Mouse (Mus musculus): ENCODE measurements around the gene Sergef. TPM values are rescaled to one million over a fixed set of nuclear protein-coding genes. Genes with fewer than 3 reads are reported as not detected.

Gene Sergef
- polyA plus RNA-seq, 1 experiment, result 7.5 TPM

DNA sequence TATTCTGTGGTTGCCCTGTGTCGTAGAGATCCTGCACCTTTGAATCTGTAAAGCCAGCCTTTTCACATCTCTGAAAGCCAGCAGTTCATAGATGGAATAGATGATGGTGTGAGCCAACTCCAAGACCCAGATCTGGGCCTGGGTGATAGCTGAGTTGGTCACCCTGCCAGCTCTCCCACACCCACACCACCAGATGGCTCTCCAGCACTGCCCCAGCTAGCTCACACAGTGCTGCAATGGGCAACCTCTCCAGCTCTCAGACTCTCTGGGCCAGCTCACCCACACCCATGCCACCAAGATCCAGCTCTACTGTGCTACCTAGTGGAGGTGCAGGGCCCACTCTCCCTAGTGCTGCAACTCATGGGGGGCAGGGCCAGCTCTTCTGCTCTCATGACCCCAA is 3.6 kb upstream of the Sergef start:
- Histone ChIP-seq H3K4me3 (ENCODE audit: low read depth, low read length) (no peak overlapping the region), H3K27ac (ENCODE audit: insufficient read depth, low read depth, low read length) (no peak overlapping the region), H3K36me3 (ENCODE audit: control insufficient read depth, insufficient read depth, low read length) (no peaks in the 10 kb centered on the region), H3K4me1 (ENCODE audit: control insufficient read depth, insufficient read depth, insufficient read length, low read length) (peaks cover 7% of the 10 kb centered on the region; the same call in 1 of the 2 replicates), H3K27me3 (ENCODE audit: control insufficient read depth, insufficient read depth, low read length) (no peaks in the 10 kb centered on the region)
- TF ChIP-seq CTCF (IDR thresholded peaks at IDR 0.05; ENCODE audit: extremely low read depth, insufficient read length, insufficient replicate concordance, low read depth, low read length) (no peak), POLR2A (IDR thresholded peaks at IDR 0.05; ENCODE audit: low read depth, low read length) (no peak)
- WGBS, result 78% methylated on average over 1 of the region's 1 CpGs

DNA sequence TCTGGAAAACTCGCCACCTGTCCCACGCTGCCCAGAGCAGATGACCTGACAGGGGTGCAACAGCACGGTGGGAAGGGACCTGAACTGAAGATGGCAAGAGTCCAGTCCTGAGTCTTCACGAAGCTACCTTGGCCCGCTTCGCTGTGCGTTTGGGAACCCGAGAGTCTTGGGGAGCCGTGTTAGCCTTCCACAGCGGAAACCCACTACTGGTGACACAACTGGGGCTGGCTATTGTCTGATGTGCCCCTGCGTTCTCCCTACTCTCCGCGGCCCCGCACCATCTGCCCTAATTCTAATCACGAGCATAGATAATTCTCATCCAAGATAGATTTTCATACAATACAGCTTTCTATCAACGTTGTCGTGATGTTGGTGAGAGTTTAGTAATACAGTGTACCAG is 455 bp upstream of the Sergef start:
- H3K27ac ChIP-seq (ENCODE audit: insufficient read depth, low read depth, low read length), result no peak overlapping the region
- H3K27me3 ChIP-seq (ENCODE audit: control insufficient read depth, insufficient read depth, low read length), result no peaks in the 10 kb centered on the region
- no peak for TF ChIP-seq CTCF (IDR thresholded peaks at IDR 0.05; ENCODE audit: extremely low read depth, insufficient read length, insufficient replicate concordance, low read depth, low read length)
- TF ChIP-seq POLR2A (IDR thresholded peaks at IDR 0.05; ENCODE audit: low read depth, low read length), result no peak
- WGBS, result 9% methylated on average over 17 of the region's 17 CpGs
- no peaks in the 10 kb centered on the region for H3K36me3 ChIP-seq (ENCODE audit: control insufficient read depth, insufficient read depth, low read length)
- H3K4me1 ChIP-seq (ENCODE audit: control insufficient read depth, insufficient read depth, insufficient read length, low read length), result peaks cover 7% of the 10 kb centered on the region; the same call in 1 of the 2 replicates
- H3K4me3 ChIP-seq (ENCODE audit: low read depth, low read length), result peak overlapping the region; percentile 76

DNA sequence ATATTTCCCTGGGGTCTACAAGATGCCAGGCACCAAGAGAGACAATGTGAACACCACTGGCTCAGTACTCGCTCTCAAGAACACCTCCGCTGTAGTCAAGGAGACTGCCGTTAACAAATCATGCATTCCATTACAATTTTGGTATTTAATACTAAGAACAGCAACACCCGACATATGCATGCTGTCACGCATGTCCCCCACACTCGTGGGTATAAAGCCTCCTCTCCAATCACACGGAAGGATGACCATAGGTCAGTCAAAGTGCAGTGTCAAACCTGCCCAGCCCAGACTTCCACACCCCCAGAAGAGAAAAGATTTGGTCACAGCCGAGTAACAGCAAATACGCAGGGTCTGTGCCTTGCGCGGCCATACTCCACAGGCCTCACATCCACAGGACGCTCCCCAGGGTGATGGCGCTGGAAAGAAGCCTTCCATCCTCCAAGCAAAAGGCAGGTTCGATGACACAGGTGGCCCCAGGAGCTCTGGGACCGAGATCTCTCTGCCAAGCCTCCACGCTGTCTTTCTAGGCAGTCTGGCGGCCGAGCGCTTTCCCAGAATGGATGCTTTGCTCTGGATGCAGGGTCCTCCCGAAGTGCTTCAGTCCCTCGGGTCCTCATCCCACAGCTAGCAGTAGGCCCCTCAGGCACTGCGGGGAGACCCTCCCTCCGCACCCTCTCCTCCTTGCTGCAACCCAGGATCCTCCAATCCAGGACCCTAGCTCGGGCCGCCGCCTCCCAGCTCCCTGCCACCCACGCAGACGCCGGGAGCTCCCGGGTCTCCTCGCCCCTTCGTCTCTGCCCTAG is 517 bp downstream of the Sergef start:
- no peak overlapping the region for H3K27ac ChIP-seq (ENCODE audit: insufficient read depth, low read depth, low read length)
- no peaks in the 10 kb centered on the region for H3K36me3 ChIP-seq (ENCODE audit: control insufficient read depth, insufficient read depth, low read length)
- peak overlapping the region; percentile 76 for H3K4me3 ChIP-seq (ENCODE audit: low read depth, low read length)
- H3K4me1 ChIP-seq (ENCODE audit: control insufficient read depth, insufficient read depth, insufficient read length, low read length), result peaks cover 7% of the 10 kb centered on the region; the same call in 1 of the 2 replicates
- TF ChIP-seq POLR2A (IDR thresholded peaks at IDR 0.05; ENCODE audit: low read depth, low read length) (no peak), CTCF (IDR thresholded peaks at IDR 0.05; ENCODE audit: extremely low read depth, insufficient read length, insufficient replicate concordance, low read depth, low read length) (no peak)
- H3K27me3 ChIP-seq (ENCODE audit: control insufficient read depth, insufficient read depth, low read length), result no peaks in the 10 kb centered on the region
- WGBS, result 14% methylated on average over 32 of the region's 32 CpGs

DNA sequence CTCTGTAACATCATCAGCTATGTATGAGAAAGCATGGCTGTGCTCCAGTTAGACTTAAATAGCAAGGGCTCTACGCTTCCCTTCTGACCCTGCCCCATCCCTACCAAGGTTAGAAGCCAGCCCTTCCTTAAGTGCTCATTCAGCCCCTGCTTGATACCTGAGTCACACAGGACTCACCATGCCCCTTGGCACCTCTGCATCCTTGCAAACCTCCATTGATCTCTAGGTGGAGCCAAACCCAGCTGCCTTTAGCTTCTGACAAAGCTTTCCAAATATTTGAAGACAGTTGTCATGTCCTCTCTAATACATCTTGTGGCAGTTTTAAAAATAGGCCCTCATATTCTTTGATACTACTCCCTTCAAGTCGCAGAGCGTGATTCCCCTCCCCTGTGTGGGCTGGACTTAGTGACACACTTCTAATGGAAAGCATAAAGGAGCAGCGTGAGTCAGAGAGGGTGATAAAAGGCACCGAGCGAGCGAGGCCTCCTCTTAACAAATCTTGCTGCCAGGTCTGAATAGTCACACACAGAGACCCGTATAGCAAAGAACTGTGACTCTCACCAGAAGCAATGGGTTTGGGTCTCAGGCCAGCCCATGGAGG is 11.1 kb downstream of the Sergef start:
- Histone ChIP-seq H3K4me3 (ENCODE audit: low read depth, low read length) (no peak overlapping the region), H3K27ac (ENCODE audit: insufficient read depth, low read depth, low read length) (no peak overlapping the region), H3K4me1 (ENCODE audit: control insufficient read depth, insufficient read depth, insufficient read length, low read length) (no peaks in the 10 kb centered on the region), H3K27me3 (ENCODE audit: control insufficient read depth, insufficient read depth, low read length) (no peaks in the 10 kb centered on the region), H3K36me3 (ENCODE audit: control insufficient read depth, insufficient read depth, low read length) (peaks cover 10% of the 10 kb centered on the region; the same call in 1 of the 2 replicates)
- WGBS, result 83% methylated on average over 8 of the region's 8 CpGs
- TF ChIP-seq POLR2A (IDR thresholded peaks at IDR 0.05; ENCODE audit: low read depth, low read length) (no peak), CTCF (IDR thresholded peaks at IDR 0.05; ENCODE audit: extremely low read depth, insufficient read length, insufficient replicate concordance, low read depth, low read length) (no peak)

DNA sequence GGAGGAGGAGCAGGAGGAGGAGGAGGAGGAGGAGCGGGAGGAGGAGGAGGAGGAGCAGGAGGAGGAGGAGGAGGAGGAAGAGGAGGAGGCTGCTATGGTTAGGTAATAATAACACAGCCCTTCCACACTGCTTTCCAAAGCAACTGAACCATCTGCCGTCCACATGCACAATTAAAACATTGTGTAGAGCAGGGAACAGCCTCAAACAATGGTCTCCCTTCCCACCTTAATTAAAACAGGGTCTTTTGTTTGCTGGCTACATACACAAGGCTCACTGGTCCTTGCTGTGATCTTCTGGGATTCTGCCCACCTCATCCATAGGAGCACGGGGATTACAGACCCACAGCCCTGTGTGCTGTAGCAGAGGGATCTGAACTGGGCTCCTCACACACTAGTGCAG is 15.6 kb downstream of the Sergef start:
- H3K36me3 ChIP-seq (ENCODE audit: control insufficient read depth, insufficient read depth, low read length), result peaks cover 2% of the 10 kb centered on the region; the same call in 1 of the 2 replicates

DNA sequence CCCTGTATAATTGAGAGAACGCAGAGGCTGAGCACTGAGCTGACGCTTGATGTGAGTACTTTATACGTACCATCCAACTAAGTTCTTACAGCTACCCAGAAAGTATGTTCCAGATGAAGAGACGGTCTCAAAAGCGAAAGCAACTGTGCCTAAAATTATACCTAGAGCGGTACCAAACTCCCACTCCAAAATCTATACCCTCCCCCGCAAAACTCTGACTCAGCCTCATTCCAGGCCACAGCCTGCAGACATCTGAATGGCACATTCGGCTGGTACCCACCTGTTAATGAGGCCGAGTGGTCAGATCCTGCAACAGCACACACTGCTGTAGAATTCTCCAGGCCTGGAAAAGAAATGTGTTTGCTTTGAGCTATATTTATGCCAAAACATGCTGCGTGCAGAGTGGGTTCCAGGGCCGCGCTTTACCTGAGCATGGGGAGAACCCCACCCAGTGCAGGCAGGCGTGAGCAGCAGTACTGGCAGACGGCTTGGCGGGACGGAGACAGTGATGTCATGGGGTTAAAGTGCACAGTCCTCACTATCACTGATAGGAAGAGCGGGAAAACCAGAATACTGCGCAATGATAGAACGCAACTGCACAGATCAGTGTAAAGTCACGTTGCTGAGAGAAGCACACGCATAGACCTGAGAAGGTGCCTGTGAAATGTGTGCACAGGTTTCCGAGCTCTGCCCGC is 21.0 kb downstream of the Sergef start:
- 81% methylated on average over 23 of the region's 23 CpGs for WGBS
- H3K36me3 ChIP-seq (ENCODE audit: control insufficient read depth, insufficient read depth, low read length), result peaks cover 2% of the 10 kb centered on the region; the same call in 1 of the 2 replicates
- TF ChIP-seq CTCF (IDR thresholded peaks at IDR 0.05; ENCODE audit: extremely low read depth, insufficient read length, insufficient replicate concordance, low read depth, low read length) (no peak), POLR2A (IDR thresholded peaks at IDR 0.05; ENCODE audit: low read depth, low read length) (no peak)

More for the DNA sequence above, 15.6 kb downstream of the Sergef start:
- Histone ChIP-seq H3K4me3 (ENCODE audit: low read depth, low read length) (no peak overlapping the region), H3K27me3 (ENCODE audit: control insufficient read depth, insufficient read depth, low read length) (no peaks in the 10 kb centered on the region), H3K4me1 (ENCODE audit: control insufficient read depth, insufficient read depth, insufficient read length, low read length) (no peaks in the 10 kb centered on the region), H3K27ac (ENCODE audit: insufficient read depth, low read depth, low read length) (no peak overlapping the region)
- TF ChIP-seq POLR2A (IDR thresholded peaks at IDR 0.05; ENCODE audit: low read depth, low read length) (no peak), CTCF (IDR thresholded peaks at IDR 0.05; ENCODE audit: extremely low read depth, insufficient read length, insufficient replicate concordance, low read depth, low read length) (no peak)
- 78% methylated on average over 2 of the region's 3 CpGs for WGBS

More for the DNA sequence above, 21.0 kb downstream of the Sergef start:
- Histone ChIP-seq H3K27ac (ENCODE audit: insufficient read depth, low read depth, low read length) (no peak overlapping the region), H3K4me1 (ENCODE audit: control insufficient read depth, insufficient read depth, insufficient read length, low read length) (no peaks in the 10 kb centered on the region), H3K4me3 (ENCODE audit: low read depth, low read length) (no peak overlapping the region), H3K27me3 (ENCODE audit: control insufficient read depth, insufficient read depth, low read length) (no peaks in the 10 kb centered on the region)

Measured in small intestine, adult 2 months (tissue).